Mouse (Mus musculus) adrenal gland, adult 2 months (tissue): ENCODE measurements around the gene Zzef1. TPM values are rescaled to one million over a fixed set of nuclear protein-coding genes. Genes with fewer than 3 reads are reported as not detected.

ENCODE experiments used
- DNase-seq: peaks from one replicate; pipeline ENCODE4 v3.0.0; 2021
- polyA plus RNA-seq: library from polyadenylated mRNA; depleted of rRNA; stranded (reverse); fragments of >200 nt; gene quantifications from 2 replicates; pipeline ENCODE4 v1.2.3, GENCODE M21; 2012
- total RNA-seq, 2 experiments: library from RNA; stranded (reverse); gene quantifications; 2 replicates each; pipeline ENCODE4 v1.2.3; 2021

Gene Zzef1
- total and polyA plus RNA-seq, 3 experiments, result 23.6 to 32.7 (median 31.5) TPM

DNA sequence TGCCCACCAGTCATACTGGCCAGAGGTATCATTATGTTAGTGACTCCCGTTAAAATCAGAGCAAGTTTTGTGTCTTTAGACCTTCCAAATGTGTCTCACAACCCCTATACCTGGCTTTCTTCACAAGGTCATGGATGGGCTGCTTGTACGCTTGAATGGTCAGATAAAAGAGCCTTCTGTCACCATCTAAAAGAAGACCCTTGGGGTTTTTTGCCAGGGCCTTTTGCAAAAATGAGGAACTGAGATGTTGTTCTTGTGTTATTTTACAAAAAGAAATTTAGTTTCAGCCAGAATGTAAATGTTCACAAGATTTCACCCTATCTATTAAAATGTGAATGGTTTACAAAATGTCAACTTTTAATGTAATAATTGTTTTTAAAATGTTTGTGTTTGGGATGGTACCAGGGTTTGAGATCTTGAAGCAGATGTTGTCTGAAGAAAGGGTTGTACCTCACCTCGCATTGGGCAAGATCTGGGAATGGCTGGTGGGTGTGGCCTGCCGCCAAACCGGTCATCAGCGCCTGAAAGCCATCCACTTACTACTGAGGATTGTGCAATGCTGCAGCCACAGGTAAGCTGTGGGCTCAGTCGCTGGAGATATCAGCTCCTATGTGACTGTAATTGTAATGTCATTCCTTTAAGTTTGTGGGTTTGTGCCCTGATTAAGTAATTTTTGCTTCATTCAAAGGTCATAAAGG is 121.4 kb downstream of the Zzef1 start:
- DNase-seq, result no peak

DNA sequence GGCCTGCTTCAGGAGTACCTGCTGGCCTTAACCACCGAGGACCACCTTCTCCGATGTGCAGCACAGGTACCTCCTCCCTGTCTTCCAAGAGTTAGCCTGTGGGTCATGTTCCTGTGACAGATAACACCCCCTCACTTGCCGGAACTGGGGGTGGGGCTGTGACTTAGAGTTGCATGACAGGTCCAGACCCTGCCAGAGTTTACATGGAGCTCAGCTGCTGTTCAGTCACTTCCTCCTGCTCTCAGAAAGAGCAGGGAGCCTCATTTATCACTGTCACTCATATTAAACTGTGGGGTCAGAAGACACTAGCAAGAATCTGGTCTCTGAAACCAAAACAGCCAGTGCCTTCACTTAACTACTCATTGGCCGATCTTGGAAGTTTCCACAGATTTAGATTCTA is 127.1 kb downstream of the Zzef1 start:
- no peak for DNase-seq

DNA sequence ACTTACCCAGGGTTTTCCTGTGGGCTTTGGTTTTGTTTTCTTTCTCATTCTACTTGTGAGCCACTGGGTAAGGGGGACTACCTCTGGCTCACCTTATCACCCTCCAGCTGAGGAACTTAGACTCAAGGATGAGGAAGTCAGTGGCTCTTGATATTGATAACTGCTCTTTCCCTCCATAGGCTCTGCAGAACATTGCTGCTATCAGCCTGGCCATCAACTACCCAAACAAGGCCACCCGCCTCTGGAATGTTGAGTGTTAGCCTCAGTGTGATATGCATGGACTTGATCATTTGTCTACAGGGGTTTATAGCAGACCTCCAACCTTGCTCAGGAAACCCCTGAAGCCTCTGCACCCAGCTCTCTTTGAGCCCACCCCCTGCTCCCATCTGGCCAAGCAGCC is 128.4 kb downstream of the Zzef1 start:
- DNase-seq, result no peak

DNA sequence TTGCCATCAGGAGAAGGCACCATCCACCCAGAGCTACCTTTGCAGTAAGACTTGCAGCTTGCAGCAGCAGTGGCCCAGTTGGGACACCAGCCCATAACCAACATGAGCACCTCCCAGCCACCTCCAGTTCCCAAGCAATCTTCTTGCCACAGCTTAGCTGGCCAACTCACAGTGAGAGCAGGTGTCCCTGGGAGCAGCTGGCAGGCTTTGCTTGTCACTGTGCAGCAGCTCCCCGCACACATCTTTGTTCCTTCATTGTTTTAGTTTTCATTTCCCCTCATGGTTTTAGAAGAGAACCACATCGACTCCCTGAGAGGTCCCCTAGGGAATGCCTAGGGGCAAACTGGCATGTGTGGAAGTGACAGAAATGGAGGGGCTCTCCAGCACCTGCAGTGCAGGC is 129.0 kb downstream of the Zzef1 start:
- no peak for DNase-seq

DNA sequence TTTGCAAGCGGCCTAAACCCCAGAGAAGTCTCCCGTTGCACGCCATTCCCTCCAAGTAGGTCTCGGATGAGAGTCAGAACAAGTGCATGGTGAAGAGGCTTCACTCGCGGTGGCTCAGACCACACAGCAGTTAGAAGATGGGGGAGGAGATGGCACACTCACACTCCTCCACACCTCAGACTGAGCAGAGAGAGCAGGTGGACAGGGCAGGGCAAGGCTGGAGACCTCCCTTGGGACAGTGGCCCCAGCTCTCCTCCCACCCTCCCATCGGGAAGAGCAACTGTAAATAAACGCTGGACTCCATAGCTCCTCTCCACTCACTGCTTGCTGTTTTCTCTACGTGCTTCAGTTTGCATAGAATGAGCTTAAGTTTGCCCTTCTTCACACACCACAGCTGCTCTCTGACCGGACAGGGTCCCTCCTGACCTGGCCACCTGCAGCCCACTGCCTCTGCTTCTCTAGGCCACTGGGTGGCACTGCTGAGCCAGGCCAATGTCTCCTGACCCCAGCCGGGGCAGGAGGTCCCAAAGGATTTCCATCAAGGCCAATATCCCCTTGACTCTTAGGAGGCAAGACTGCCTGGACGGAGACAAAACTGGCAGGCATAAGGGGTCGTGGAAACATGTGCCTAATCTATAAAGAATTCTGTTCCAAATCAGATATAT is 130.3 kb downstream of the Zzef1 start:
- DNase-seq, result peak; percentile 58

DNA sequence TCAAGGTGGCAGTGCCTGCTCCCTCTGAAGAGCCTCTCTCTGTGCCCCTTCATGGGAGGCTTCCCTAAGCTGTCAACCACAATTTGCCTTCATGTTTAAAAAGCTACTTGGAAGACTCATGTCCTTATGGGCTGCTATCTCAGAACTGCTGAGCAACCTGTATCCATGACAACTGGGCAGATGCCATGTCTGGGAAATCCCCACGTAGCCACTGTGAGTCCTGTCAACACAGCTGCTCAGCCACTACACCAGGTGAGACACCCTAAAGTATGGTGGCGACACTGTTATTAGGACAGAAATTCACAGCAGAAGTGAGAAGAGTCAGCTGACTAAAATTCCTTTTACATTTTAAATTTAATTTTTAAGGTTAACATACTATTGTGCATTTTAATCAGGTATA is 132.5 kb downstream of the Zzef1 start:
- DNase-seq, result no peak

DNA sequence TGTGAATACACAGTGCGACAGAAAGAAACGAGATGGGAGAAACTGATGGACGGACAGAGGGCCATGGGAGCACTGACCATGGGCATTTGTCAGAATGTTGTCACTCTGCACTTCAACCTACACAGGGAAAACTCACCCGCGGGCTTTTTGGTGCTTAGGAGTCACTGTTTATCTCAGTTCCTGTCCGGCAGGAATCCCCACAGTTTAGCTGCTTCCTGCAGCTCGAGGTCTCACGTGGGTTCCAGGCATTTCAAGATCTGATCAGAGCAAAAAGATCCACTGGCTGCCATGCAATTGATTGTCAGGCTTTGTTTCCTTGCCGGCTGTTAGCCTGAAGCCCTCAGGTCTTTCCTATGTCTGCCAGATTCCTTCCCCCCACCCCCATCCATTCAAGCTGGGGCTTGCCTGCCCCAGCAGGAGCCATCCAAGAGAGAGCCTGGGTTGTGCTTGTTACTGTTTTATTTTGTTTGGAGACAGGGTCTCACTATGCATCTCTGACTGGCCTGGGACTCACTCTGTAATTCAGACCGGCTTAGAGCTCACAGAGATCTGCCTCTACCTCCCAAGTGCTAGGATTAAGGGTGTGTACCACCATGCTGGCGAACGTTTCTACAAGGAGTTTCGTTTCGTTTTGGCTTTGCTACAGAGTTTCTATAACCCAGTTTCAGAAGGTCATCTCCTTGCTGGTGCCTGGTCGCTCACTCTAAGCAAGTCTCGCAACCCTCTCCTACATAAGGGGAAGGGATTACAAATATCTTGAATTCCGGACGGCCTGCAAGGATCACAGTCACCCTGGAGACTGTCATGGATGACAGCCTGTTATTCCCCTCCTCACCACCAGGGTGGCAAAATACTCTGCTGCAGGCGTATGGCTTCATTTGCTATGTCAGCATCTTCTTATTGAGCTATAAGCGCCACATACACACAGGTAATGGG is 144.4 kb downstream of the Zzef1 start:
- no peak for DNase-seq

DNA sequence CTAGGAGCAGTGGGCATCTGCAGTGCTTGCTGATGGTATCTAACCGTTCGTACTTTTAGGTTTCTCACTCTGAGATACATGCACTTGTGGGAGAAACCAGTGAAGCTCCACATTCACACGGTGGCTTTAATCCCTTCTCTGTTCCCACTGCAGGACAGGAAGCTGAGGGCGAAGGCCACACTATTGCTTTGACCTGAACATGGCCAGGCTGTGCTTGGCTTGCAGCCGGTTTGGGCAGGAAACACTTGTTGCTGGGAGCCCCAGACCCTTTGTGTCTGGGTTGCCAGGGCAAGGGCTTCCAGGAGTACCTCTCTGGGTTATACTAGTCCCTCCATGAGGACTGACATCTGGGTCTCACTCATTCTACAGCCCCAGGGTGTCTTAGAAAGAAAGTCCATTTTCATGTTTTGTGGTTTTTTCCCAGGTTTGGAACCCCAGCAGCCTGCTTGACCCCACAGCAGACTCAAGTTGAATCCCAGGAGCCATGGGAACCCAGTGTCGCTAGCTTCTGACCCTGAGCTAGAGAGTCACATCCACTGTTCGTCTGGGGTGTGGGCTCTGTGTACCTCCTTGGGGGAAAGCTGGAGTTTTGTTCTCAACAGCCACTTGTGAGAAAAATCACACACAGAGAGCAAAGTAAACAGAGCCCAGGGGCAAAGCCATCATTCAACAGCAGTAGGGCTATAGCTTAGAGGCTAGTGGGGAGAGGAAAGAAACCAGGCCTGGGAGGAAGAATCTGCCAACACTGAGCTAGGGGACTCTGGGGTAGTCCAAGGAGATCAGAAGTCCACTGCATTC is 149.2 kb downstream of the Zzef1 start:
- DNase-seq, result peak; percentile 46

DNA sequence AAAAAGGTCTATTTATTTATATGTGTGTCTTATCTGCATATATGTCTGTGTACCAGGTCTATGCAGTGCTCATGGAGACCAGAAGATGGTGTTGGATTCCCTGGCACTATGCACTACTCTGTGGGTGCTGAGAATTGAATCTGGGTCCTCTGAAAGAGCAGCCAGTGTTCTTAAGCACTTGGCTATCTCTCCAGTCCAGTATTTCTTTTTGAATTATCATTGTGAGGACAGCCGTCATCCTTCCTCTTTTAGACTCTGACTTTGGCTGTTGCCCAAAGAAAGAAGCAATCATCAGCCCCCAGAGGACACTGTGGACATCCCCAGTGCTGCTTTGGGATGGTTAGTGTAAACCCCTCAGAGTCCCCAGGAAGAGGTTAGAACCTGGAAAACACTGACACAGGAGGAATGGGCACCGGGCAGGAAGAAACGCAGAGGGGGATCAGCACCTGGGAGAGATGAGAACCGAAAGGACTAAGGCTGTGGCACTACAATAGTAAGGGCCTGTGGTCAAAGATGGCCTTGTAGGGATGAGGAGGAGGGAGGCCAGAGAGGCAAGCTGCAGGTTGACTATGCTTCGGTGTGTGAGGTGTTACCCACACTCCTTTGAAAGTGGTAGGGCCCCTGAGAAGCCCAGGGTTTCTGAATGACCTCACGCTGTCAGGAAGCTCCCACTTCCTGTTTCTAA is 150.0 kb downstream of the Zzef1 start:
- no peak for DNase-seq

DNA sequence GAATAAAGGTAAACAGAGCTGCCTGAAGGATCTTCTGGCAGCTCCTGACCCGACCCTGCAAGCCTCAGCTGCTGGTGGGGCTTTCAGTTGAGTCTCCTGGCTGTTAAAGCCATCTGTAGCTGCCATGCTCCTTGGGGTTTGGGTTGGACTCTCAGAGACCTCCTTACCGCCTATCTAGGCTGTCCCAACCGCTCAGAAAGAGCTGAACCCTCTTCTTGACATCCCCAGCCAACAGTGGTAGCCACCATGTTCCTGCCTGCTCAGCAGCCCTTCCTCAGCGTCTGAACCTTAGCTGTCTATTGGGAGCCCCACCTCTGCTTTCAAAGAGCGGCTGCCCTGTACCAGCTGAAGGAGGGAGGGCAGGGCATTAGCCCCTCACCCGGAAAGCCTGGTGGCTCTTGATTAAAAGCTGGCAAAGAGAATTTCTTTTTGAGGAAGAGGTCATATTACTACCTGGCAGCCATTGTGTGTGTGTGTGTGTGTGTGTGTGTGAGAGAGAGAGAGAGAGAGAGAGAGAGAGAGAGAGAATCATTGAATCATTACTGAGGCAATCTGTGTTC is 150.6 kb downstream of the Zzef1 start:
- no peak for DNase-seq

DNA sequence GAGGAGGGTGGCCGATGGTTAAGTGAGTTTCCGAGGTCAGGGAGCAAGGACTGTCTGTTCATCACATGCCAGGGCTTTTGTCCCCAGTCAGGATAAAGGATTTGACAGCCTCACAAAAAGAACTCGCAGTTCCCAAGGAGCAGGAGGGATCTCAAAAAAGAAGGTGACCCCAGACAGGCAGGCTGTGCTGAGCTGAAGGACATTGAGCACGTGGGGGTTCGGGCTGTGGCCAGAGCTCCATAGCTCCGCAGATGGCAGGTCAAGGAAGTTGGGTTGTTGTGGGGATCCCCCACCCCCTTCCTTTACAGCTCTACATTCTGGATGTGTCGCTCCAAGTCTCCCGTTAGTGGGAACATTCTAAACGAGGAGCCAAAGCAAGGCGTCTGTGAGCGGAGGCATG is 151.8 kb downstream of the Zzef1 start:
- no peak for DNase-seq

DNA sequence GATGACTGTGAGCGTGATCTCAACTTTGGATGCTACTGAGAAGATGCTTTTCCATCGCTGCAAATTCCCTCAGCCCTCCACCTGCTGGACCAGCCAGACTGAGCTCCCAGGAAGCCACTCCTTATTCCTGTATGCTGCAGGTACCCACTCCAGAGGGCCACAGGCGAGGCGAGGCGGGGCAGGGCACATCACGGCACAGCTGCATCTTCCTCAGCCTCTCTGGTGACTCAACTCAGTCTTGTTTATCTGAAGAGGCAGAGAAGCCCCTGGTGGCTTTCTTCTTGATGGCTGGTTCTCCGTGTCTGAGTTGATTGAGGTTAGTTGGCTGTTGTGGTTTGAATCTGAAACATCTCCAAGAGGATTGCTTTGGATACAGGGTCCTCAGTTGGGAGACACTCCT is 152.2 kb downstream of the Zzef1 start:
- DNase-seq, result no peak

DNA sequence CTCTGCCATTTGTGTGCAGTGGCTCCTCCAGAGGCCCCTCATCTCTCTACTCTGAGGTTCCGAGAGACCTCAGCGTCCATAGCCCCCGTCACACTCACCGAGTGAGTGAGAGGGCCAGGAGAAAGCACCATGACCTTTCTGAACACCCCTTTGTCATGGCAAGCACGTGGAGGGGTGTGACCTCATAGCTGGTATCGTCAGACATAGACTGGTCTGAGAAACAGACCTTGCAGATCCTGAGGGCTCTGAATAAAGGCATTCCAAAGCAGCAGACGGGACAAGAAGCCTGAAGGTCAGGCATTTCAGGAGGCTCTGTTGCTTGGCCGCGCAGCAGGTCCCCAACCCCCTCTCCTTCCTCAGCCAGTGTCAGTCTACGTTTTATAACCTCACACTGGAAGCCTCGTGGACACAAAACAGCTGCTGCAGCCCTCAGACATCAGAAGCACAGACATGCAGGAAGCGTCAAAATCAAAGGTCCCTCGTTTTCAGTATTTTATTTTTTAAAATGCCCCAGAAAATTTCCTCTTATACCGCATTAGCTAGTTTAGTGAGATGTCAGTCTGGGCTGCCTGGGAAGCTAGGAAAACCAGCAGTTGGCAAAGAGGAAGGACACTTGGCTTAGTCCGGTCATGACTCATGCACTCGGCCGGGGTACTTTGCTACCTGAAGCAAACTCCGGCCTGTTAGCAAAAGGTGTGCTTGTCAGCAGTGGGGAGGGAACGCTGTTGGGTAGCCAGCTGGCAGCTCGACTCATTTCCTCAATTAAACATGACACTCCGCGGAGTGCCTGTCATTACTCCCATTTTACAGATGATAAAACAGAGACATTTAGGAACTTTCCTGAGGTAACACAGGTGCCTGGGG is 155.3 kb downstream of the Zzef1 start:
- DNase-seq, result peak; percentile 80

DNA sequence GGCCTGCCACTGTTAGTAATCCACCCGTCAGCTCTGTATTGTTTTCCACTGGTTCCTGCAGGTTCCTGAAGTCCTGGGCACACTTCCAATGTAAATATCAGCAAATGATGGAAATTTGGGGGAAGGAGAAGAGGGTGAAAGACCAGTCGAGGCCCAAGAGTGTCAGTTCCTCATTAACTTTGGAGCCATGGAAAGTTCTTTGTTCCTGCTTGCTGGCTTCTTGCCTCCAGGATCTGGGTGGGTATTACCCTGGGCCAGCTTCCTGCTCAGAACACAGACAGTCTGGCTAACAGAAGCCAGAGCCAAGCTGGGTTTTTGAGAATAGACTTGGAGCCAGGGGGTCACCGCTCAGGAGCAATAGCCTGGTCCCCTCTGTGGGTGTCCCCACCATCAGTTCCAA is 156.2 kb downstream of the Zzef1 start:
- peak; percentile 39 for DNase-seq

DNA sequence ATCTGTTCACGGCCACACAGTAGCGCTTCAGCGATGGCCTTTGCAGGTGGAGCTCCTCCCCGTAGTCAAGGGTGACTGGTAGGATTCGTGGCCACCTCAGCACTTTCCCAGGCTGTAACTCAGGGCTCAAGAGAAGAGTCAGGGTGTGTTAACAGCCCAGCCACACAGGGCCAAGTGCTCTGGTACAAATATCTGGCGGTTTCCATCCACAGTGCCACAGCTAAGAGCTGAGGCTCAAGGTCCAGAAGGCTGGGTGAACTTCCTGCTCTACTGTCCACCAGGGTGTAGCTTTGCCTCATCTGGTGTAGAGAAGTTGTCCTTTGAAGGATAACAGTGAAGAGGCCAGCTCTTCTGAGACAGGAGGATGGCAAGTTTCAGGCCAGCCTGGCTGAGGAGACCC is 156.7 kb downstream of the Zzef1 start:
- DNase-seq, result no peak

DNA sequence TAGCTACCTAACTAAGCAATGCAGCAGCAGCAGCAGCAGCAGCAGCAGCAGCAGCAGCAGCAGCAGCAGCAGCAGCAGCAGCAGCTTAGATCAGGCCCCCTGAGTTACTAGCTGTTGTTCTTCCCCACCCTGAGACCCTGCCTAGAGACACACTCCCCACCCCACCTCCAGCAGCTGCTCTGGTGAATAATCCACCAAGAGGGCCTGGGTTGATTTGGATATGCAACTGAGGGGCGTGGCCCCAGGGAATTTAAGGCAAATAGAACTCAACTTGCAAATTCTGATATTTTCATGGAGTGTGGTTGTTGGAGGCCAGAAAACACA is 157.1 kb downstream of the Zzef1 start:
- no peak for DNase-seq

DNA sequence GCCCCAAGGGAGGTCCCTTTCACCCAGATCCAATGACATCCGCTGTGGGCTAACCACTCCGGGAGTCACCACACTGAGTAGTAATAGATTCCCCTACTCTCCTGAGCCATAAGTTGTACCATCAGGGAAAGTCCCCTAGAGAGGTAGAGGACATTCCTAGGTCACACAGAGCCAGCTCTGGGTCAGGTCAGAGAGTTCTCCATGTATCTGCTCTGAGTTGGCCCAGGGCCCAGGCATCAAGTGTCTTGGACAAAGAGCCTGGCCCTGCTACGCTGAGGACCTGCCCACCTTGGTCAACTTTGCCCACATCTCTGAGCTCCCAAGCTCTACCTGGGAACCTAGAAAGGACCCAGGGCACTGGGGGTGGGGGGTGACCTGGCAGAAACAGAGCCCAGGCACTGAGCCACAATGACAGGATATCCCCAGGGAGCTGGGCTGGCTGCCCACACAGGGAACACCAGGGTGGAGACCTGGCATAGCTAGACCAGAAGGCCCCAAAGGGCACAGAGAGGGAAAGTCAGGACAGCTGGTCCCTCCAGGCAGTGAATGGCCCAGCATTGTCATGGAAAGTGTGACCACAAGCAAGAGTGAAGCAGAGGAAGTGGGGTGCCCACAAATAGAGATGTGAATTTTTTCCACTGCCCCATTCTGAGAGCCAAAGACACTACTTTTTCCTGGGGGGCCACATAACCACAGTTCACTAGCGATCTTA is 157.6 kb downstream of the Zzef1 start:
- peak; percentile 74 for DNase-seq

DNA sequence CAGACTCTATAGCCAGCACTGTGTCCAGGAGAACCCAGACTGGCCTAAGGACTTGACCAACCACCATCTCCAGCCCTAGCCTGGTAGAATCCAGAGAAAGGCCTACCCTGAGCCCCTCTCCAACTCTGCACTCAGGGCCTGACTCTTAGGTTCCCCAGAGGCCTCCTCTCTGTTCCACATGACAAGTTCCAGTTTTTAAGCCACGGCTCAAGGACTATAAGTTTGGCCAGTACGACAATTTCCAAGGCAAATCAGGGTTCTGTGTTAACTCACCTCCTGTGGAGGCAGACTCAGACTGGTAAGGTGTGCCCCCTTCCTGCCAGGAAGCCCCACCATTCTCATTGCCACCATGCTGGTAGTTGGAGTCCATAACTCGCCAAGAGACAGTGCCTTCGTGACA is 158.2 kb downstream of the Zzef1 start:
- DNase-seq, result no peak

DNA sequence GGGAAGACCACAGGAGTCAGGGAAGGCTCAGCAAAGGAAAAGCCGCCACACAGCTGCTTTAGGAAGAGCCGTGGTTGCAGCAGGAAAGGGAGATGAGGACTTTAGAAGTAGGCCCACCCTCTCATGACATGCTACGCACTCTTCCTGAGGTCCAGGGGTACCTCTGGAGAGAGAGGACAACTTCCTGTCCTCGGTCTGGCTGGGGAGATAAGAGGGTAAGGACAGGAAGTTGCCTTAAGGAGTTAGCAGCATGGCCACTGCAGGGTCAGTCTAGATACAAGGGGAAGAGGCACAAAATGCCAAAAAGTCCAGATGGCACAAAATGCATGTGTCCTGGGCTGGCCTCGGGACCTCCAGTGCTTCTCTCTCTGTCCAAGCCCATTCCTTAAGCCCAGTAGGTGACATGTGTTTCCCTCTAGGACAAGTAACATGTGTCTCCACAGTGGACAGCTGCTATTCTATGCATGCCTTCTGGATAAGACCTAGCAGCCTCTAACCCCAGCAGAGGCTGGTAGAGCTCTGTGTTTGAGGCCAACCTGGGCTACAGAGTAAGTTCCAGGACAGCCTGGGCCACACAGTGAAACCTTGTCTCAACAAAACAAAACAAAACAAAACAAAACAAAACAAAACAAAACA is 159.4 kb downstream of the Zzef1 start:
- DNase-seq, result no peak
